Mouse (Mus musculus): ENCODE data around the gene Mns1. TPM values are rescaled to one million over a fixed set of nuclear protein-coding genes. Genes with fewer than 3 reads are reported as not detected.

Mns1 gene
- polyA plus RNA-seq, 1 experiment from 2014 or later = 41.9 TPM

- no peaks in the 10 kb centered on the region for H3K9me3 ChIP-seq (ENCODE audit: low read length)
- H3K9ac ChIP-seq (replicated peaks) = no peak overlapping the region
- no peak for ATAC-seq
- WGBS (ENCODE audit: insufficient replicate concordance) = 79% methylated on average over 1 of the region's 1 CpGs
- no peaks in the 10 kb centered on the region for H3K27me3 ChIP-seq (ENCODE audit: insufficient read depth, low read length)
- no peak overlapping the region for H3K4me3 ChIP-seq (ENCODE audit: low read depth, low read length)
- H3K27ac ChIP-seq (ENCODE audit: low read depth) = no peak overlapping the region
- no peaks in the 10 kb centered on the region for H3K36me3 ChIP-seq (replicated peaks; ENCODE audit: insufficient read depth, low read length)
- no peak for TF ChIP-seq CTCF (IDR thresholded peaks at IDR 0.05; ENCODE audit: low read depth)
- TF ChIP-seq EP300 (IDR thresholded peaks at IDR 0.05; ENCODE audit: low read depth) = no peak
- 0 out of 2 replicates have a peak, but pooled peaks cover 5% of the 10 kb centered on the region for H3K4me1 ChIP-seq (ENCODE audit: insufficient read depth)
- H3K4me2 ChIP-seq (ENCODE audit: low read depth, low read length) = no peak overlapping the region
- no peak for DNase-seq
Observed at GRCm38 (mm10) chr9:72469851-72470250, 32.0 kb downstream of the Mns1 start.

DNA sequence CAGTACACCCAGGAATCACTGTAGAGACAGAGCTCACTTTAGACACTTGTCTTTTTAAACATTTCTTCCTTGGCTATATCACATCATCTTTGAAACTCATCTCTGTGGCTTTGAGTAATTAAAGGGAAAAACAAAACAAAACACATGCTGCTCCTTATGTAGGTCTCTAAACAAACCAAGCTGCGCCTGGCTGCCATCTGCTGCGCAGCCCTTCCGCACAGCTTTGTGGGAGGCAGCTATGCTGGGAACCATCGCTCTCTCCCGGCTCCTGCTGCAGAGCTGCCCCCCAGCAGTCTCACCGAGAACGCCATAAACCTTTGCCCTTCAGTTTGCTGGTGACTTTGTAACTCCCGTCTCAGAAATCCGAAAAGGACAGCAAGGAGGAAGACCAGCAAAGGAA is 37.7 kb downstream of the Mns1 start:
- ATAC-seq (no peak), DNase-seq (no peak)
- TF ChIP-seq EP300 (IDR thresholded peaks at IDR 0.05; ENCODE audit: low read depth) = no peak

GRCm38 (mm10) chr9:72477306-72477705 is 39.5 kb downstream of the Mns1 start:
- ATAC-seq = no peak
- H3K4me1 ChIP-seq (ENCODE audit: insufficient read depth) = no peaks in the 10 kb centered on the region
- H3K9ac ChIP-seq (replicated peaks) = no peak overlapping the region
- no peak overlapping the region for H3K27ac ChIP-seq (ENCODE audit: low read depth)
- no peak overlapping the region for H3K4me2 ChIP-seq (ENCODE audit: low read depth, low read length)
- no peaks in the 10 kb centered on the region; the same call in 1 of the 2 replicates for H3K36me3 ChIP-seq (replicated peaks; ENCODE audit: insufficient read depth, low read length)
- H3K4me3 ChIP-seq (ENCODE audit: low read depth, low read length) = no peak overlapping the region
- no peak for DNase-seq
- 84% methylated on average over 6 of the region's 6 CpGs for WGBS (ENCODE audit: insufficient replicate concordance)
- H3K9me3 ChIP-seq (ENCODE audit: low read length) = no peaks in the 10 kb centered on the region
- H3K27me3 ChIP-seq (ENCODE audit: insufficient read depth, low read length) = no peaks in the 10 kb centered on the region
- TF ChIP-seq EP300 (IDR thresholded peaks at IDR 0.05; ENCODE audit: low read depth) (no peak), CTCF (IDR thresholded peaks at IDR 0.05; ENCODE audit: low read depth) (no peak)

More for the DNA sequence above, 37.7 kb downstream of the Mns1 start:
- no peaks in the 10 kb centered on the region for H3K4me1 ChIP-seq (ENCODE audit: insufficient read depth)
- H3K4me2 ChIP-seq (ENCODE audit: low read depth, low read length) = no peak overlapping the region
- H3K27me3 ChIP-seq (ENCODE audit: insufficient read depth, low read length) = no peaks in the 10 kb centered on the region
- no peak overlapping the region for H3K9ac ChIP-seq (replicated peaks)
- no peak overlapping the region for H3K27ac ChIP-seq (ENCODE audit: low read depth)
- 90% methylated on average over 9 of the region's 9 CpGs for WGBS (ENCODE audit: insufficient replicate concordance)
- no peaks in the 10 kb centered on the region; the same call in 1 of the 2 replicates for H3K36me3 ChIP-seq (replicated peaks; ENCODE audit: insufficient read depth, low read length)
- H3K9me3 ChIP-seq (ENCODE audit: low read length) = no peaks in the 10 kb centered on the region
- no peak overlapping the region for H3K4me3 ChIP-seq (ENCODE audit: low read depth, low read length)

DNA sequence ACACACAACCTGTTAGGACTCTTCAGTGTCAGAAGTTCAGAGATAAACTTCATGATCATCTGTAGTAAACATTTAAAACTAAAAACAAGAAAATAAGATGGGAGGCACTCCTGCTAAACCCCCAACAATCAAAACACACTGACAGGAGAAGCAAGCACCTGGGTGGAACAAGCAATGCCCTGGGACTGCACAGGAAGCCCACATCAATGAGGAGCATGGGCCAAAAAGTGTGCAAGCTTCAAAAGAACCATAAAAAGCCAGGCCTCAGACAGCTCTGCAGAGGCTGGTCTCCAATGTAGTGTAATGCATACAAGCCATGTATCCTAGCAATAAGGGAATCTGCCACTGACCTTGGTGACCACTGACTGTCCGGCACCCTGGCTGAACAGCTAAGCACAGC is 41.5 kb downstream of the Mns1 start:
- ATAC-seq = no peak
- Histone ChIP-seq H3K4me2 (ENCODE audit: low read depth, low read length) (no peak overlapping the region), H3K9me3 (ENCODE audit: low read length) (no peaks in the 10 kb centered on the region), H3K4me3 (ENCODE audit: low read depth, low read length) (no peak overlapping the region), H3K27me3 (ENCODE audit: insufficient read depth, low read length) (no peaks in the 10 kb centered on the region), H3K9ac (replicated peaks) (no peak overlapping the region), H3K36me3 (replicated peaks; ENCODE audit: insufficient read depth, low read length) (peaks cover 2% of the 10 kb centered on the region; the same call in 1 of the 2 replicates), H3K27ac (ENCODE audit: low read depth) (no peak overlapping the region), H3K4me1 (ENCODE audit: insufficient read depth) (no peaks in the 10 kb centered on the region)
- DNase-seq = no peak
- no peak for TF ChIP-seq EP300 (IDR thresholded peaks at IDR 0.05; ENCODE audit: low read depth)
- TF ChIP-seq CTCF (IDR thresholded peaks at IDR 0.05; ENCODE audit: low read depth) = no peak
- 91% methylated on average over 1 of the region's 1 CpGs for WGBS (ENCODE audit: insufficient replicate concordance)

DNA sequence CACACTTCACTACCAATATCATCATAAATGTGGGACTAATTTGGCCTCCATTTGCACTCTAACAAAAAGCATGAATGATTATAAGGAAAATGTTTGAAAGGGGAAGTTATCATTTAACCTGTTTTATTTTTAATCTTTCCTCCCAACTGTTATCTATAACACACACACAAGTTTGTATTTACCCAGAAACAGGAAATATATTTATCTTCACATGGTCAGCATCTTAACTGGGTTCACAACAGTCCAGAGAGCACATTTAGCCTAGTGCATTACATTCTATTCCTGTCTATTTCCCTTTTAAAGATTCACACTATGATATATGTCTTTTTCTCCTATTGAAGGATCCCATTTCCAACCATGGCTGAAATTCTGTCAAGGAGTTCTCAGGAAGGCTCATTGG is 50.7 kb downstream of the Mns1 start:
- Histone ChIP-seq H3K4me2 (ENCODE audit: low read depth, low read length) (0 out of 2 replicates have a peak overlapping the region, but pooled peaks have one; percentile 3), H3K36me3 (replicated peaks; ENCODE audit: insufficient read depth, low read length) (no peaks in the 10 kb centered on the region), H3K4me3 (ENCODE audit: low read depth, low read length) (no peak overlapping the region), H3K27me3 (ENCODE audit: insufficient read depth, low read length) (no peaks in the 10 kb centered on the region), H3K9ac (replicated peaks) (no peak overlapping the region), H3K27ac (ENCODE audit: low read depth) (no peak overlapping the region), H3K4me1 (ENCODE audit: insufficient read depth) (peaks cover 11% of the 10 kb centered on the region), H3K9me3 (ENCODE audit: low read length) (no peaks in the 10 kb centered on the region)
- no peak for ATAC-seq
- DNase-seq = no peak
- TF ChIP-seq CTCF (IDR thresholded peaks at IDR 0.05; ENCODE audit: low read depth) (no peak), EP300 (IDR thresholded peaks at IDR 0.05; ENCODE audit: low read depth) (peak; percentile 76)

GRCm38 (mm10) chr9:72489131-72489530 is 51.3 kb downstream of the Mns1 start:
- H3K4me3 ChIP-seq (ENCODE audit: low read depth, low read length) = no peak overlapping the region
- no peak overlapping the region for H3K9ac ChIP-seq (replicated peaks)
- 77% methylated on average over 5 of the region's 5 CpGs for WGBS (ENCODE audit: insufficient replicate concordance)
- H3K27me3 ChIP-seq (ENCODE audit: insufficient read depth, low read length) = no peaks in the 10 kb centered on the region
- peaks cover 11% of the 10 kb centered on the region for H3K4me1 ChIP-seq (ENCODE audit: insufficient read depth)
- H3K9me3 ChIP-seq (ENCODE audit: low read length) = no peaks in the 10 kb centered on the region
- no peak overlapping the region for H3K4me2 ChIP-seq (ENCODE audit: low read depth, low read length)
- H3K36me3 ChIP-seq (replicated peaks; ENCODE audit: insufficient read depth, low read length) = no peaks in the 10 kb centered on the region
- DNase-seq (no peak), ATAC-seq (no peak)
- TF ChIP-seq CTCF (IDR thresholded peaks at IDR 0.05; ENCODE audit: low read depth) = no peak
- TF ChIP-seq EP300 (IDR thresholded peaks at IDR 0.05; ENCODE audit: low read depth) = no peak
- H3K27ac ChIP-seq (ENCODE audit: low read depth) = no peak overlapping the region

Data from liver, postnatal 0 days (tissue).